Mouse (Mus musculus) midbrain, postnatal 0 days (tissue): ENCODE results near the gene Barx2. TPM values are rescaled to one million over a fixed set of nuclear protein-coding genes. Genes with fewer than 3 reads are reported as not detected.

Experiments
- ATAC-seq: fragments of 200-750 bp; cut with Nextera tagmentation; 2 replicates; pipeline ENCODE4 v1.8.0; 2017; ENCODE audit warnings: moderate number of reproducible peaks, mild to moderate bottlenecking, moderate TSS enrichment, moderate library complexity; ENCODE audit not compliant: low FRiP score
- DNase-seq: peaks from one replicate; pipeline ENCODE4 v3.0.0-alpha.2; 2015; ENCODE audit warnings: low spot score
- H3K27ac ChIP-seq: fragments of 300-500 bp; sonication (generic); 2 replicates; pipeline ENCODE4 v1.5.1; 2014; ENCODE audit warnings: low read depth, mild to moderate bottlenecking, low read length, mixed read lengths
- H3K27me3 ChIP-seq: fragments of 300-500 bp; sonication (generic); 2 replicates; pipeline ENCODE4 v1.6.1; 2014; ENCODE audit warnings: low read length, control low read depth, mixed read lengths; ENCODE audit not compliant: insufficient read depth
- H3K36me3 ChIP-seq: fragments of 300-500 bp; sonication (generic); 2 replicates; pipeline ENCODE4 v1.6.1; 2014; ENCODE audit warnings: low read length, control low read depth, mixed read lengths; ENCODE audit not compliant: insufficient read depth
- H3K4me1 ChIP-seq: fragments of 300-500 bp; sonication (generic); 2 replicates; pipeline ENCODE4 v1.6.1; 2014; ENCODE audit warnings: mild to moderate bottlenecking, control low read depth, antibody characterized with exemption, low read length, mixed read lengths; ENCODE audit not compliant: insufficient read depth
- H3K4me2 ChIP-seq: fragments of 300-500 bp; sonication (generic); 2 replicates; pipeline ENCODE4 v1.6.1; 2014; ENCODE audit warnings: low read depth, mild to moderate bottlenecking, low read length, mixed read lengths; ENCODE audit not compliant: poor library complexity, severe bottlenecking
- H3K4me3 ChIP-seq: fragments of 300-500 bp; sonication (generic); 2 replicates; pipeline ENCODE4 v1.5.1; 2014; ENCODE audit warnings: low read depth, mild to moderate bottlenecking, low read length, moderate library complexity
- H3K9ac ChIP-seq: fragments of 300-500 bp; sonication (generic); replicated peaks from 2 replicates; pipeline ENCODE4 v1.6.1; 2014; ENCODE audit warnings: mild to moderate bottlenecking, low read length, moderate library complexity, mixed read lengths; ENCODE audit not compliant: poor library complexity, severe bottlenecking
- H3K9me3 ChIP-seq: fragments of 300-500 bp; sonication (generic); 2 replicates; pipeline ENCODE4 v1.6.1; 2016; ENCODE audit warnings: low read length, control low read depth
- CTCF ChIP-seq: IDR thresholded peaks from 2 replicates; pipeline ENCODE4 v1.5.1; 2016; ENCODE audit warnings: antibody characterized with exemption, mild to moderate bottlenecking
- WGBS: fragments of 180-500 bp; shearing (Covaris S2); extraction: QIAGEN DNeasy Blood & Tissue Kit; methylation state at CpG from one replicate; pipeline ENCODE4 v1.1.7; 2014; 5-methylcytosine and 5-hydroxymethylcytosine counted together
- polyA plus RNA-seq: library from polyadenylated mRNA; unstranded; fragments of >200 nt; fragmentation: Nextera tagmentation; extraction: Ambion mirVana; gene quantifications from 2 replicates; pipeline ENCODE4 v1.2.1, GENCODE M21; 2015
- total RNA-seq: library from RNA; depleted of rRNA; stranded (reverse); fragments of >200 nt; gene quantifications from 2 replicates; pipeline ENCODE4 v1.2.3, GENCODE M21; 2014

The Barx2 gene
- total and polyA plus RNA-seq, 2 experiments from 2014 or later, result 0.27 to 2.9 TPM

- H3K27ac ChIP-seq, result no peak overlapping the region
- DNase-seq (no peak), ATAC-seq (no peak)
- H3K27me3 ChIP-seq, result no peaks in the 10 kb centered on the region
- H3K9me3 ChIP-seq, result no peaks in the 10 kb centered on the region
- TF ChIP-seq CTCF, result no peak
- H3K4me1 ChIP-seq, result no peaks in the 10 kb centered on the region
- H3K9ac ChIP-seq, result no peak overlapping the region
- no peak overlapping the region for H3K4me2 ChIP-seq
- no peak overlapping the region for H3K4me3 ChIP-seq
- 89% methylated on average over 8 of the region's 8 CpGs for WGBS
- no peaks in the 10 kb centered on the region for H3K36me3 ChIP-seq
Observed at GRCm38 (mm10) chr9:31851710-31852109, 61.6 kb downstream of the Barx2 start.

DNA sequence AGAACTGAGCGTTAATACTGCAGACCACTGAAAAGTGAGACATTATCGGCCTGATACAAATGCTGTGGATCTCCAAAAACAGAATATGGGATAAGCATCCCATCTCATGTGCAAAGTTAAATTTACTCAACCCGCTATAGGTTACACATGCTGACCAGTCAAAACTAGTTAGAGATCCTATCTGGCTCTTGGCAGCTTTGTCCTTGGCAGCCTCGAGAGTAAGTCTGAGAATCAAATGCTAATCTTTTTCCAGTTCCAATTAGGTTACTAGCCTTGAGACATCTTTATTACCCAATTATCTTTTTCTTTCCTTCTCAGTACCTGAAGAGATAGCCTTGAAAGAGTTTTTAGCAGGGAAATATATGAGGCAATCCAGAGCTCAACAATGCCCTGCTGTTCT is 62.6 kb downstream of the Barx2 start:
- no peak for TF ChIP-seq CTCF
- Histone ChIP-seq H3K36me3 (no peaks in the 10 kb centered on the region), H3K27ac (no peak overlapping the region), H3K27me3 (no peaks in the 10 kb centered on the region), H3K4me1 (no peaks in the 10 kb centered on the region), H3K9me3 (no peaks in the 10 kb centered on the region), H3K9ac (no peak overlapping the region), H3K4me3 (no peak overlapping the region), H3K4me2 (no peak overlapping the region)
- 87% methylated on average over 4 of the region's 4 CpGs for WGBS
- DNase-seq (no peak), ATAC-seq (no peak)

- Histone ChIP-seq H3K9ac (no peak overlapping the region), H3K27me3 (no peaks in the 10 kb centered on the region), H3K4me2 (no peak overlapping the region), H3K27ac (no peak overlapping the region), H3K36me3 (no peaks in the 10 kb centered on the region), H3K9me3 (no peaks in the 10 kb centered on the region), H3K4me1 (no peaks in the 10 kb centered on the region), H3K4me3 (no peak overlapping the region)
- ATAC-seq, result no peak
- WGBS, result 81% methylated on average over 7 of the region's 7 CpGs
- no peak for TF ChIP-seq CTCF
- no peak for DNase-seq
Observed at GRCm38 (mm10) chr9:31849387-31849786, 63.9 kb downstream of the Barx2 start.

DNA sequence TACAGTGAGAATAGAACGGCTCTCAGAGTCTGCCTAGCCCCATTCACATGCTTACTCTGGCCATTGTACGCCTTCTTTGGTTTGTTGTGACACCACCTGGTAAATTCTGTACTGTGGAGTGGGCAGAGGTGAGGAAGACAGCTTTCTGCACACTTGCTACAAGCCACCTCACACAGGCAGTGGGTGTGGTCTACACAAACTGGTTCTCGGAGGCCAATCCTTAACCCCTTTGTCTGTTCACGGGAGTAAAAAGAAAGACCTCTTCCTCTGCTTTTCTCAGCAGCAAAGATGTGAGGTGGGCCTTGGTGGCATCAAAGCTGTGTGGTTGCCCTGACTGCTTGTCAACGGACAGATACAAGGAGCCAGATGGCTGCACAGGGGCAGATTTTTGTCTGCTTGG is 68.6 kb downstream of the Barx2 start:
- no peaks in the 10 kb centered on the region for H3K27me3 ChIP-seq
- H3K4me2 ChIP-seq, result no peak overlapping the region
- TF ChIP-seq CTCF, result no peak
- ATAC-seq (no peak), DNase-seq (no peak)
- H3K27ac ChIP-seq, result no peak overlapping the region
- no peaks in the 10 kb centered on the region for H3K4me1 ChIP-seq
- H3K4me3 ChIP-seq, result no peak overlapping the region
- no peaks in the 10 kb centered on the region for H3K9me3 ChIP-seq
- H3K36me3 ChIP-seq, result no peaks in the 10 kb centered on the region
- WGBS, result 70% methylated on average over 5 of the region's 5 CpGs
- H3K9ac ChIP-seq, result no peak overlapping the region

DNA sequence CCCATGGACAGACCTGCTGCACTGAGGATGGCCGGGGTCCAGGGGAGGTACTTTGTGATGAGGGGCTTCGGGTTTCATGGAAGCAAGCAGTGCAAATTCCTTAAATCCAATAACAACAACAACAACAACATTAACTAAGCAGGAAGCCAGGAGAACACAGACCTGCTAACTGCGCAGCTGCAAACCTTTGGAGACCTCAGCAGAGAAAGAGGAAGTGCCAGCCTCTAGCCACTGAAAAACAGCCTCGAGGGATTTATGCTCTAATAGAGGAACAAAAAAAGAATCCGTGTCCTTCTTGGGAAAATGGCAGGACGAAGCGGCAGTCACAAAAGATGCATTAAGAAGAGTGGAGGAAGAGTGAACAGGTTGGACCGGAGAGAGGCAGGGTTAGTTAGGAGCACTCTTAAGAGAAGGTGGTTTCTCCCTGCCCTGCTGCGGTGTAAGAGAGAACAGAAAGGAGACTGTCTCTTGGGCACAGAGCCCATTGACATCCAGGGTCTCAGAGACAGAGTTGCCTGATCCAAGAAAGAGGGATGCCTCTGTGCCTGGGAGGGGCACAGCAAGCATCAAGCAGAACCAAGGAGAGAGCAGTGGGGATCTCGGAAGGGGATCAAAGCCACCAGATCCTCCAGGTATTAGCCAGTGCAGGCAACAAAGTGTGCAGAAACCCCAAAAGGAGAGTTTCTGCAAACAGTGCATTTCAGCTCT is 72.0 kb downstream of the Barx2 start:
- no peaks in the 10 kb centered on the region for H3K9me3 ChIP-seq
- no peaks in the 10 kb centered on the region for H3K4me1 ChIP-seq
- no peaks in the 10 kb centered on the region for H3K36me3 ChIP-seq
- DNase-seq, result no peak
- no peak overlapping the region for H3K9ac ChIP-seq
- no peak for ATAC-seq
- no peak overlapping the region for H3K4me2 ChIP-seq
- no peak for TF ChIP-seq CTCF
- no peaks in the 10 kb centered on the region for H3K27me3 ChIP-seq
- no peak overlapping the region for H3K27ac ChIP-seq
- H3K4me3 ChIP-seq, result no peak overlapping the region
- 56% methylated on average over 10 of the region's 10 CpGs for WGBS

GRCm38 (mm10) chr9:31840571-31840970 is 72.7 kb downstream of the Barx2 start:
- Histone ChIP-seq H3K9me3 (no peaks in the 10 kb centered on the region), H3K36me3 (no peaks in the 10 kb centered on the region), H3K27me3 (no peaks in the 10 kb centered on the region), H3K27ac (no peak overlapping the region), H3K4me3 (no peak overlapping the region), H3K4me1 (no peaks in the 10 kb centered on the region), H3K9ac (no peak overlapping the region), H3K4me2 (no peak overlapping the region)
- WGBS, result 90% methylated on average over 4 of the region's 4 CpGs
- no peak for ATAC-seq
- DNase-seq, result no peak
- no peak for TF ChIP-seq CTCF
